Mouse (Mus musculus): Measurements from ENCODE around the gene Trio.

Gene Trio

GRCm38 (mm10) chr15:27826048-27826637 lies 199.5 kb downstream of the Trio start:
- DNase-seq = no peak

- no peak for DNase-seq
Measured at GRCm38 (mm10) chr15:27825390-27825789, 200.3 kb downstream of the Trio start.

- peak; percentile 57 for DNase-seq
Measured at GRCm38 (mm10) chr15:27823581-27823980, 202.1 kb downstream of the Trio start.

- DNase-seq = no peak
Measured at GRCm38 (mm10) chr15:27822461-27822860, 203.2 kb downstream of the Trio start.

- no peak for DNase-seq
Measured at GRCm38 (mm10) chr15:27821651-27822364, 203.8 kb downstream of the Trio start.

GRCm38 (mm10) chr15:27817096-27817495 lies 208.6 kb downstream of the Trio start:
- DNase-seq = no peak

GRCm38 (mm10) chr15:27814677-27815391 lies 210.8 kb downstream of the Trio start:
- DNase-seq = no peak

GRCm38 (mm10) chr15:27810793-27811488 lies 214.7 kb downstream of the Trio start:
- DNase-seq = no peak

GRCm38 (mm10) chr15:27810262-27810661 lies 215.4 kb downstream of the Trio start:
- DNase-seq = peak; percentile 42

- DNase-seq = peak; percentile 83
Measured at GRCm38 (mm10) chr15:27808596-27809276, 216.9 kb downstream of the Trio start.

GRCm38 (mm10) chr15:27806219-27806618 lies 219.4 kb downstream of the Trio start:
- peak; percentile 71 for DNase-seq

- DNase-seq = no peak
Measured at GRCm38 (mm10) chr15:27805654-27806053, 220.0 kb downstream of the Trio start.

- no peak for DNase-seq
Measured at GRCm38 (mm10) chr15:27804447-27804846, 221.2 kb downstream of the Trio start.

GRCm38 (mm10) chr15:27803568-27804345 lies 221.9 kb downstream of the Trio start:
- DNase-seq = no peak

- DNase-seq = no peak
Measured at GRCm38 (mm10) chr15:27802243-27802642, 223.4 kb downstream of the Trio start.

GRCm38 (mm10) chr15:27801177-27801576 lies 224.5 kb downstream of the Trio start:
- DNase-seq = no peak

GRCm38 (mm10) chr15:27797480-27798155 lies 228.0 kb downstream of the Trio start:
- DNase-seq = no peak

- no peak for DNase-seq
Measured at GRCm38 (mm10) chr15:27796868-27797222, 228.8 kb downstream of the Trio start.

GRCm38 (mm10) chr15:27795942-27796867 lies 229.4 kb downstream of the Trio start:
- DNase-seq = no peak

GRCm38 (mm10) chr15:27793284-27793683 lies 232.4 kb downstream of the Trio start:
- DNase-seq = no peak

Measured in lung, postnatal 10 days (tissue).